Mouse (Mus musculus) limb, embryonic 15.5 days (tissue): Measurements from ENCODE around the gene Trappc3. TPM values are rescaled to one million over a fixed set of nuclear protein-coding genes. Genes with fewer than 3 reads are reported as not detected.
A peak's percentile ranks its signal among the peaks of the same experiment; 100 is the strongest.

ENCODE experiments used
- ATAC-seq: fragments of 200-750 bp; cut with Nextera tagmentation; 2 replicates; pipeline ENCODE4 v1.8.0; 2017; ENCODE audit warnings: low read depth, moderate TSS enrichment; ENCODE audit not compliant: insufficient number of reproducible peaks, low FRiP score, low TSS enrichment
- H3K27ac ChIP-seq: fragments of 300-500 bp; sonication (generic); 2 replicates; pipeline ENCODE4 v1.5.1; 2015; ENCODE audit warnings: moderate library complexity, mild to moderate bottlenecking, inconsistent platforms
- H3K27me3 ChIP-seq: fragments of 300-500 bp; sonication (generic); 2 replicates; pipeline ENCODE4 v1.6.1; 2015; ENCODE audit warnings: inconsistent platforms
- H3K36me3 ChIP-seq: fragments of 300-500 bp; sonication (generic); 2 replicates; pipeline ENCODE4 v1.6.1; 2015; ENCODE audit warnings: inconsistent platforms
- H3K4me1 ChIP-seq: fragments of 300-500 bp; sonication (generic); 2 replicates; pipeline ENCODE4 v1.6.1; 2015; ENCODE audit warnings: inconsistent platforms
- H3K4me2 ChIP-seq: fragments of 300-500 bp; sonication (generic); 2 replicates; pipeline ENCODE4 v1.6.1; 2015; ENCODE audit warnings: mild to moderate bottlenecking, inconsistent platforms
- H3K4me3 ChIP-seq: fragments of 300-500 bp; sonication (generic); 2 replicates; pipeline ENCODE4 v1.5.1; 2015; ENCODE audit warnings: mild to moderate bottlenecking, inconsistent platforms
- H3K9ac ChIP-seq: fragments of 300-500 bp; sonication (generic); 2 replicates; pipeline ENCODE4 v1.6.1; 2015; ENCODE audit warnings: inconsistent platforms
- H3K9me3 ChIP-seq: fragments of 300-500 bp; sonication (generic); 2 replicates; pipeline ENCODE4 v1.6.1; 2016; ENCODE audit warnings: inconsistent platforms
- WGBS: fragments of 180-500 bp; shearing (Covaris S2); methylation state at CpG from one replicate; pipeline ENCODE4 v1.1.7; 2015; 5-methylcytosine and 5-hydroxymethylcytosine counted together
- polyA plus RNA-seq: library from polyadenylated mRNA; unstranded; fragments of >200 nt; fragmentation: Nextera tagmentation; extraction: Ambion mirVana; gene quantifications from 2 replicates; pipeline ENCODE4 v1.2.1, GENCODE M21; 2015

The Trappc3 gene
- polyA plus RNA-seq, 1 experiment from 2014 or later: 128 TPM

DNA sequence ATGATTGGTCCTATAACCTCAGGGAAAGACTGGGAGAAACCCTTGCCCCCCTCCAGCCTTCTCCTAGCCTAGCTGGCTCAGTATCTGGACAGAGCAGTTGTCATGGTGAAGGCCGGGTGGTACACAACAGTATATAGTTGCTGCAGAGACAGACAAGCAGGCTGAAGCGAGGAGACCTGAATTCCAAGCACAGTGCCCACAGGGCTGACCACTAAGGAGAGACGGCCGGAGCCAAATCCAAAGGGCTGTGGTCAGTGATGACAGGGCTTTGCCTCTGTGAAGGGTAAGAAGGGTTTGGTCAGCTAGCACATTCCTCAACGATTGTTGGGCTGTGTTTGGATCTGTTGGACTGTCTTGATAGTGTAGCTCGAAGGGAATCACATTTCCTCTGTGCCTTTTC is 859 bp upstream of the Trappc3 start:
- peak overlapping the region; percentile 35 for H3K4me2 ChIP-seq

DNA sequence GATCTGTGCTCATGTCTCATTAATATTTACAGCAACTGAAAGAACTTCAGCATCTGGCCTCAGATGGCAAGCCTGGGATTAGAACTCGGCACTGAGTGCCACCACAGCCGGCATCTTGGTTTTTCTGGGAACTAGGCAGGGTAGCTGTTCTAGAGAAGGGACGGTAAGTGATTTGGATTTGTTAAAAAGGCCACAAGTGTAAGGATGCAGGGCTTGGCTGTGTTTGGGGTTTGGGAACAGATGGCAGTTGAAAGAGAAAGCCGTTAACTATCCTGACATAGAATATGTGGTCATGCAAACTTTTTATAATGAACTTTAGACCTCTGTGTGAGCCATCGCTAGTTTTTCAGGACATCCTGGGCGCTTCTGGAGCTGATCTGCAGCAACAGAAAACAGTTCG is 450 bp upstream of the Trappc3 start:
- no peaks in the 10 kb centered on the region for H3K9me3 ChIP-seq
- ATAC-seq: no peak
- peaks cover 10% of the 10 kb centered on the region; the same call in 1 of the 2 replicates for H3K36me3 ChIP-seq
- peaks cover 57% of the 10 kb centered on the region for H3K4me1 ChIP-seq
- no peak overlapping the region for H3K4me3 ChIP-seq
- WGBS: 43% methylated on average over 7 of the region's 7 CpGs
- H3K27ac ChIP-seq: peak overlapping the region; percentile 92
- H3K9ac ChIP-seq: no peak overlapping the region
- no peaks in the 10 kb centered on the region for H3K27me3 ChIP-seq
- no peak overlapping the region for H3K4me2 ChIP-seq

More for the DNA sequence above, 859 bp upstream of the Trappc3 start:
- Histone ChIP-seq H3K9ac (no peak overlapping the region), H3K9me3 (no peaks in the 10 kb centered on the region), H3K4me1 (peaks cover 57% of the 10 kb centered on the region), H3K27ac (peak overlapping the region; percentile 92), H3K4me3 (no peak overlapping the region), H3K36me3 (peaks cover 10% of the 10 kb centered on the region; the same call in 1 of the 2 replicates), H3K27me3 (no peaks in the 10 kb centered on the region)
- 74% methylated on average over 6 of the region's 6 CpGs for WGBS
- ATAC-seq: no peak

DNA sequence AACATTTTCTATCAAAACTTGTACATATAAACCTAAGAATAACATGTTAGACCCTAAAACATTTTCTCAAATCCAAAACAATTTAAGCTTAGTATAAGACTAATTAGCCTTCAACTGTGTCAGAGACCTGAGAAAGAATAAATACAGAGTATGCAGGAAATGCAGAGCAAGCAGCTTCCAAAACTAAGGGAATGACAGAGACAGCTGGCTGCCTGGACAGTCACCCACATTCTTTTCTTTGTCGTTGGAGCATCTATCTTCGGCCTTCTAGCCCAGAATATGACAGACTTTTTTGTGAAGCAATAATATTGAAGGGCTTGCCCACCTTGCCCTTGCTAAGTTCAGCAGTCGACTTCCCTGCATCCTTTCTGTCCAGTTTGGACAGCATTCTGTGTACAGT is 7.2 kb downstream of the Trappc3 start:
- no peak for ATAC-seq
- H3K4me2 ChIP-seq: no peak overlapping the region
- no peak overlapping the region for H3K27ac ChIP-seq
- no peak overlapping the region for H3K4me3 ChIP-seq
- no peaks in the 10 kb centered on the region for H3K4me1 ChIP-seq
- 68% methylated on average over 3 of the region's 3 CpGs for WGBS
- H3K9ac ChIP-seq: no peak overlapping the region
- no peaks in the 10 kb centered on the region for H3K9me3 ChIP-seq
- peaks cover 39% of the 10 kb centered on the region for H3K36me3 ChIP-seq
- no peaks in the 10 kb centered on the region for H3K27me3 ChIP-seq

DNA sequence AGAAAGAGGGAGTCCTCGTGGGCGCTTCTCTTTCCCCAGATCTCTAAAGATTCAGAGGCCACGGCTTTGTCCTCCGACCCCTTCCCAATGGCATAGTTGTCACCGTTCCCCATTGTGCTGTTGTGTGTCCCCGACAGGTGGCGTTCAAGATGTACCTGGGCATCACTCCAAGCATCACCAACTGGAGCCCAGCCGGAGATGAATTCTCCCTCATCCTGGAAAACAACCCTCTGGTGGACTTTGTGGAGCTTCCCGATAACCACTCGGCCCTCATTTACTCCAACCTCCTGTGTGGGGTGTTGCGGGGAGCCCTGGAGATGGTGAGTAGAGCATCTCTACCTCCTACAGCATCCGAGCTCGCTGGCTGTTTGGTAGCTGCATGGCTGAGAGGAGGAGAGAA is 11.6 kb downstream of the Trappc3 start:
- no peak overlapping the region for H3K27ac ChIP-seq
- no peaks in the 10 kb centered on the region for H3K27me3 ChIP-seq
- no peak for ATAC-seq
- no peak overlapping the region for H3K4me2 ChIP-seq
- H3K4me1 ChIP-seq: peaks cover 21% of the 10 kb centered on the region
- H3K4me3 ChIP-seq: no peak overlapping the region
- H3K9ac ChIP-seq: no peak overlapping the region
- no peaks in the 10 kb centered on the region for H3K9me3 ChIP-seq
- peaks cover 42% of the 10 kb centered on the region for H3K36me3 ChIP-seq
- 77% methylated on average over 13 of the region's 13 CpGs for WGBS

DNA sequence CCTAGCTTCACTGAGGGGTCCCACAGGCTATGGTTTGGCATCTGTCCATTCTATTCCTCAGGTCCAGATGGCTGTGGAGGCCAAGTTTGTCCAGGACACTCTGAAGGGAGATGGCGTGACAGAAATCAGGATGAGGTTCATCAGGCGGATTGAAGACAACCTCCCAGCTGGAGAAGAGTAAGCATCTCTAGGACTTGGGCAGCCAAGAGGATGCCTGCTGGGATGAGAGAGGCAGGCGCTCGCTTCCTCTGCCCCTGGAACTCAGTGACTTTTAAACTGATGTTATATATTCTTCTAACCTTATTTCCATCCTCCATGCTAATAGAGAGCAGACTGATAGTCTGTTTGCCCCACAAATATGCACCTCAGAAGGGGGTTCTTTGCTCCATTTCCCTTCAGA is 13.0 kb downstream of the Trappc3 start:
- no peaks in the 10 kb centered on the region for H3K9me3 ChIP-seq
- peaks cover 42% of the 10 kb centered on the region for H3K36me3 ChIP-seq
- 81% methylated on average over 4 of the region's 4 CpGs for whole genome bisulfite sequencing
- no peaks in the 10 kb centered on the region for H3K27me3 ChIP-seq
- no peak overlapping the region for H3K4me3 ChIP-seq
- ATAC-seq: no peak
- H3K27ac ChIP-seq: no peak overlapping the region; the same call in 1 of the 2 replicates
- peaks cover 34% of the 10 kb centered on the region for H3K4me1 ChIP-seq
- H3K4me2 ChIP-seq: no peak overlapping the region
- H3K9ac ChIP-seq: no peak overlapping the region

DNA sequence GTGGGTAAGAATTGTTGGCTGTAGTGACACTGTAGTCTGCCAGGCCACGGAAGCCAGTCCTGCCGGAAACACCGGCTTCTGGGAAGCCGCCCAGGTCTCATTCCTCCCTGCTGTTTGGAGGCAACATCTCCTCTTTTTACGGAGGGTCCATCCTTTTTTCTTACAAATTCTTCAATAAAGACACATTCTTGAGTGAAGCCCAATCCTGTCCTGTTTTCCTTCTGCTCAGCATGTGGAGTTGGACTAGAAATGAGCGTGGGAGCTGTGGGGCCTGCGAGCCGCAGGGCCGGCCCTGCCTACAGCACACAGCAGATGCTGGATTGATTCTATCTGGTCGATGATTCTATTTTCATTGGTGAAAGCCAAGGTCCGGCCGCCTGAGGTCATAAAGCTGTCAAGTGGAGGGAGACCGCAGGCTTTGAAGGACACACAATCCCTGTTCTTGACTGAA is 13.6 kb downstream of the Trappc3 start:
- peaks cover 35% of the 10 kb centered on the region for H3K4me1 ChIP-seq
- no peaks in the 10 kb centered on the region for H3K9me3 ChIP-seq
- WGBS: 67% methylated on average over 13 of the region's 13 CpGs
- no peaks in the 10 kb centered on the region for H3K27me3 ChIP-seq
- ATAC-seq: no peak
- H3K4me3 ChIP-seq: no peak overlapping the region
- H3K27ac ChIP-seq: peak overlapping the region; percentile 69
- no peak overlapping the region for H3K4me2 ChIP-seq
- H3K36me3 ChIP-seq: peaks cover 42% of the 10 kb centered on the region
- no peak overlapping the region for H3K9ac ChIP-seq

DNA sequence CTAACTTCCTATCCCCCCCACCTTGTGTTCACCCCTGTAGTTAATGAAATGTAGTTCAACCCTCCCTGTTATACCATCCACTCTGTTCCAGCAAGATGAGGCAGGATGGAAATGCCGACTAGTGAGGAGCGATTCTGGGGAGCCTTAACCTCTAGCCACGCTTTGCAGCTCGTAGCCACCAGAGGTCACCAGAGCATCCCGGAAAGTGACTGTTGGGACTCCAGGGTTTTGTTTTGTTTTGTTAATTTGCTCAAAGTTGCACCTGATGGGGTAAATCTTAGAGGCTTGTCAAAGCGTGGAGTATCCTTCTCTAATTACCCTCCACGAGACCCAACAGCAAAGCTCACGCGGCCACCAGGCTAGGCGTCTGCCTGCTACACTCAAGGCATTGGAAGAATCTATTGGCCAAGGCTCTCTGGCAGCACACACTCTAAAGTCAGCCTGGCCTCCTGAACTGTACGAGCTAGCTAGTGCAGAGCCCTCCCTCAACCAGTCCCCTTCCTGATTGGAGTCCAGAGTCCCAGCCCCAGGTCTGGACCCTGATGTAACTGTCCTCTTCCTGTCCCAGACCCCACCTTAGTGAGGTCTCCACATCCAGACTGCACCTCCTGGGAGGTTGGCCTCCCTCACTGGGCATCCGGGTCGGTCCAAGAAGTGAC is 15.9 kb downstream of the Trappc3 start:
- peak; percentile 66 for ATAC-seq
- Histone ChIP-seq H3K27ac (peak overlapping the region; percentile 94), H3K4me3 (no peak overlapping the region), H3K36me3 (peaks cover 25% of the 10 kb centered on the region), H3K9ac (no peak overlapping the region), H3K27me3 (no peaks in the 10 kb centered on the region), H3K4me1 (peaks cover 50% of the 10 kb centered on the region), H3K9me3 (no peaks in the 10 kb centered on the region), H3K4me2 (peak overlapping the region; percentile 36)
- WGBS: 2% methylated on average over 13 of the region's 13 CpGs

DNA sequence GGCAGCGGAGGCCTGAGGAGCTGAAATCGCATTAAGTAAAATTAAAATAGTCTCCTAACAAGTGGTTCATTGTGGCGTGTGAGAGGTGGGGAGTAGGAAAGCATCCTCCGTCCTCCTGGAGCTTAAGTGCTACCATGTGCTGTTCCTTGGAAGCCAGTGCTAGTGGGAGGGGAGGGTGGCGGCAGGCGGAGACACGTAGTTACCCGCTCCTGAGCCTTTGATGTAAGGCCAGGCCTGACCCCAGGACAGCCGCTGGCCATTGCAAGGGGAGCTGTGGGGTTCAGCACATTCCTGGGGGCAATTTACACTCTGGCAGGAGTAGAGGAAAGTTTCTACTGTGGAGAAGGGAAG is 16.4 kb downstream of the Trappc3 start:
- H3K4me1 ChIP-seq: peaks cover 54% of the 10 kb centered on the region
- peaks cover 20% of the 10 kb centered on the region for H3K36me3 ChIP-seq
- peak overlapping the region; percentile 94 for H3K27ac ChIP-seq
- peak overlapping the region; percentile 36 for H3K4me2 ChIP-seq
- no peaks in the 10 kb centered on the region for H3K9me3 ChIP-seq
- H3K27me3 ChIP-seq: no peaks in the 10 kb centered on the region
- no peak overlapping the region for H3K4me3 ChIP-seq
- H3K9ac ChIP-seq: no peak overlapping the region
- ATAC-seq: peak; percentile 86
- 6% methylated on average over 9 of the region's 9 CpGs for WGBS

DNA sequence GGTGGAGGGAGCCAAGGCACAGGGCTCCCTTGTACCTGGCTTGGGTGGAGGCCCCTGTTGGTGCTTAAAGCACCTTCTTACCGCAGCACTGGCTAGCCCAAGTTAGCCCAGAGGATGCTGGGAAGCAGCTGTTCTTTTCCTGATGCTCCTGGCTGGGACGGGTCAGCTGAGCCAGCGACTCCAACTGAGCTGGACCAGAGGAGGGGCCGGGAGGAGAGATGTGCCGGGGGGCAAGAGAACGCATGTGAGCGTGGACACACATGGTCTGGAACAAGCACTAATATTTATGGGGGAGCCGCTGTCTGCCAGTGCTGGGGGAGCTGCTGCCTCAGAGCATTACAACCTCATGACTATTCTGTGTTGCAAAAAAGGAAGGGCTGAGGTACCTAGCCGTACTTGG is 16.8 kb downstream of the Trappc3 start:
- H3K4me1 ChIP-seq: peaks cover 58% of the 10 kb centered on the region
- H3K27me3 ChIP-seq: 0 out of 2 replicates have a peak, but pooled peaks cover 2% of the 10 kb centered on the region
- no peak overlapping the region for H3K9ac ChIP-seq
- H3K9me3 ChIP-seq: no peaks in the 10 kb centered on the region
- ATAC-seq: no peak; the same call in 1 of the 2 replicates
- peak overlapping the region; percentile 94 for H3K27ac ChIP-seq
- H3K4me2 ChIP-seq: peak overlapping the region; percentile 36
- H3K36me3 ChIP-seq: peaks cover 16% of the 10 kb centered on the region
- WGBS: 27% methylated on average over 9 of the region's 9 CpGs
- no peak overlapping the region for H3K4me3 ChIP-seq

DNA sequence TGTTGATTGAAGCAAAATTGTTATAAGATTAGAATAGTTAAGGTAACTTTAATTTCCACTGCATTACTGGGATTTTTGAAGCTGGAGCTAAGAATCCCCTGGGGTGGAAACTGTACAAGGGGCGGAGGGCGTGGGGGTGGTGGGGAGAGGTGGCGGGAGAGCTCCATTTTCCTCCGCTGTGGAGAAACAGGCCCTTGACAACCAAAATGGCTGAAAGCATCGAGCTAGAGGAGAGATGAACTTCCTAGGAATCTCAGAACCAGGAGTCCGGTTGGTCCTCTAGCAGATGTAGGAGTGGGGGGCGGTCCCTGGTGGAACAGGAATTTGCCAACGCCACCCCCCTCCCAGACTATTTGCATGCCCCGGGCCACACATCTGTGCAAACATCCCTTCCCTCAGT is 19.6 kb downstream of the Trappc3 start:
- peak overlapping the region; percentile 64 for H3K27ac ChIP-seq
- H3K9me3 ChIP-seq: no peaks in the 10 kb centered on the region
- no peaks in the 10 kb centered on the region for H3K36me3 ChIP-seq
- ATAC-seq: no peak
- H3K4me2 ChIP-seq: no peak overlapping the region
- H3K4me1 ChIP-seq: peaks cover 68% of the 10 kb centered on the region
- no peak overlapping the region for H3K9ac ChIP-seq
- no peak overlapping the region for H3K4me3 ChIP-seq
- 46% methylated on average over 9 of the region's 9 CpGs for WGBS
- peaks cover 14% of the 10 kb centered on the region for H3K27me3 ChIP-seq

DNA sequence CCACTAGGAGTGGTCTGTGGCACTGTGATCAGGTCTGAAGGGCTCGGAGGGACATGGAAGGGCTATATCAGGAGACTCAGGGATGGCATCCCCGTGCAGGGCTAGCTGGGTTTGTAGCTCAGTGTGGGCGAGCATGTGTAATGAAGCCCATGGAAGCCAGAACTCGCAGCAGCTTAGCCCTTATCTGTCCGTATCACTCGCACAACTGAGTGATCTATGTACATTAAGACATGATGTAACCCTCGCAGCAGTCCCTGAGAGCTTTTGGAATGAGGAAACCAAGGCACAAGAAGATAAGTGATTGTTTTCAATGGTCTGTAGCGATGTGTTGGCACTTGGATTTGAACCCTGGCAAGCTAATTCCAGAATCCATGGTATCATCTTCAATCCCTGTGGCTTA is 21.5 kb downstream of the Trappc3 start:
- Histone ChIP-seq H3K9ac (no peak overlapping the region), H3K27me3 (peaks cover 25% of the 10 kb centered on the region), H3K4me1 (peaks cover 67% of the 10 kb centered on the region), H3K9me3 (no peaks in the 10 kb centered on the region), H3K4me2 (no peak overlapping the region), H3K4me3 (no peak overlapping the region), H3K27ac (peak overlapping the region; percentile 13; the same call in 1 of the 2 replicates), H3K36me3 (no peaks in the 10 kb centered on the region)
- no peak for ATAC-seq
- 87% methylated on average over 8 of the region's 8 CpGs for WGBS

DNA sequence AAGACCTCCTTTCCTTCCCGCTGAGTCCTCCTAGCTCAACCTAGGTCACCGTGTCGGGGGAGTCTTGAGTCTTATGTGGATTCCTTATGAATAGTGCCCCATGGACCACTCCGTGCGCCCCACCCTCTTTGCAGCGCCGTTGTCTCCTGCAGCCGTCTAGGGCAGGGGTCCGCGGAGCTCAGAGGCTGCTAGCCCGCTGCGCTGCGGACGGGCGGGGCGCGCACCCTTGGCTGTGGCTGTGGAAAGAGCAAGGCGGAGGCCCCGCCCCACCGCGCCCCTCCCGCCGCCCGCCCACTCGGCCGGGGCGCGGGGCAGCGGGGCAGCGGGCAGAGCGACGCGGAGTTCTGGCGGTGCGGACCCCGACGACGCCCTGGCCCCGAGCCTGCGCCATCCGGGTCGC is 24.4 kb downstream of the Trappc3 start, which contains the start of gene Col8a2:
Gene Col8a2 (plus strand): TSS at position 302 of the 400 bp plus-strand sequence.
- ATAC-seq: peak; percentile 59; the same call in 1 of the 2 replicates
- Histone ChIP-seq H3K27ac (peak within 1 kb of the TSS; percentile 89), H3K4me2 (peak within 1 kb of the TSS; percentile 77), H3K36me3 (no peaks in the 10 kb centered on the region), H3K9ac (peak within 1 kb of the TSS; percentile 71), H3K4me3 (peak within 1 kb of the TSS; percentile 62), H3K27me3 (peaks cover 25% of the 10 kb centered on the region), H3K4me1 (peaks cover 67% of the 10 kb centered on the region), H3K9me3 (no peaks in the 10 kb centered on the region)
- WGBS: 3% methylated on average over 29 of the region's 42 CpGs
